Mouse (Mus musculus) brain, embryonic 14.5 days (tissue): Measurements from ENCODE around the gene Celf1.

Experiments used
- CTCF ChIP-seq: fragments of 200-500 bp; IDR thresholded peaks from 2 replicates; pipeline ENCODE4 v1.5.1; 2012; ENCODE audit warnings: inconsistent platforms, mild to moderate bottlenecking, moderate library complexity, borderline replicate concordance; ENCODE audit not compliant: insufficient read depth, insufficient read length; ENCODE audit errors: extremely low read depth
- POLR2A ChIP-seq: fragments of 200-500 bp; IDR thresholded peaks from 2 replicates; pipeline ENCODE4 v1.6.1; 2012; ENCODE audit warnings: mild to moderate bottlenecking, inconsistent platforms, borderline replicate concordance; ENCODE audit not compliant: poor library complexity, insufficient read depth, insufficient read length, severe bottlenecking; ENCODE audit errors: extremely low read depth

DNA sequence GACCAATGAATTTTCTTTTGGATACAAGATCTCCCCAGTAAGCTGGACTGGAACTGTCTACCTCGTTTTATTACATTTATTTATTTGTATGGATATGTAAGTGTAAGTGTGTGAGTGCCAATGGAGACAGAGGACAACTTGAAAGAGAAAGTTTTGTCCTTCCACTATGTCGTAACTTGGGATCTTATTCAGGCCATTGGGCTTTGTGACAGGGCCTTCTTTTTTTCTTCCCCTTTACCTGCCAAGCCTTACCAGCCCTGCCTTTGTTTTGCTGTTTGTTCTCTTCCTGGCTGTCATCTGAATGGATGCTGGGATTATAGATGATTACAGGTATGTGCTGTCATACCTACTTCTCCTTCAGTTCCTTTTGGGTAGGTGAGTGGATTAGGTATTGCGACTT is 18.7 kb downstream of the Celf1 start:
- TF ChIP-seq CTCF (no peak), POLR2A (no peak)
